Mouse (Mus musculus): ENCODE data around the gene Psme2b.
"Not testable (repeated sequence)": the region's sequence is repeated elsewhere in the genome, so short reads cannot be mapped to it uniquely, and the experiment has no call there.

The Psme2b gene

DNA sequence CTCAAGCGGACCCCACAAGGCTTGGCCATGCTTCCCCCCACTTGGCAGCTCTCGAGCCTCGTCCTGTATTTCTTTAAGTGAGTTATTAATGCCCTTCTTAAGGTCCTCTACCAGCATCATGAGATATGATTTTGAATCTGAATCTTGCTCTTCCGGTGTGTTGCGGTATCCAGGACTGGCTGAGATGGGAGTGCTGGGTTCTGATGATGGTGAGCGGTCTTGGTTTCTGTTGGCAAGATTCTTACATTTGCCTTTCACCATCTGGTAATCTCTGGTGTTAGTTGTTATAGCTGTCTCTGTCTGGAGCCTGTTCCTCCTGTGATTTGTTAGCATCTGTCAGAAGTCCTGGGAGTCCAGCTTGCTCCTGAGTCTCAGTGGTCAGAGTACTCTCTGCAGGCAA lies at the start of gene Psme2b:
TSS of gene Psme2b (minus strand) at position 101 of the 400 bp plus-strand sequence.
- not testable (repeated sequence) for DNase-seq (ENCODE audit: extremely low spot score, low spot score)

DNA sequence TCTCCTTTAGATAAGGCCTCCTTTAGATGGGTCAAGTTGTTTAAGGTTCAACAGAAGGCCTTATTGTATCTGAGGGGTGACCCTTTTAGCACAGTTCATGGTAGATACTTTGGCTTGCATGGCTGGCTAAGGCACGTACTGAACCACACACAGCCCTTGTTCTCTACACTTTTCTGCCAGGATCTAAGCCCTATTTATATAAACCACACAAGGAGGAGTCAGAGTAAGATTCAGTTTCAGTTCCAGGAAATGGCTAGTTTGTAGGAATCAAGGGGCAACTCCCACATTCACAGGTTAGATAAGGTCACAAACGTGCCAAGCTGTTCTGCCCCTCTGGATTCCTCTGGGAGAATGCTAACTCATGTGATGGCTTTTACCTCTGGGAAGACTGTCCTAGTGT lies 48.0 kb upstream of the Psme2b start, which contains the start of gene Tgtp1:
TSS of gene Tgtp1 (minus strand) at position 155 of the 400 bp plus-strand sequence.
- DNase-seq (ENCODE audit: extremely low spot score, low spot score): not testable (repeated sequence)

DNA sequence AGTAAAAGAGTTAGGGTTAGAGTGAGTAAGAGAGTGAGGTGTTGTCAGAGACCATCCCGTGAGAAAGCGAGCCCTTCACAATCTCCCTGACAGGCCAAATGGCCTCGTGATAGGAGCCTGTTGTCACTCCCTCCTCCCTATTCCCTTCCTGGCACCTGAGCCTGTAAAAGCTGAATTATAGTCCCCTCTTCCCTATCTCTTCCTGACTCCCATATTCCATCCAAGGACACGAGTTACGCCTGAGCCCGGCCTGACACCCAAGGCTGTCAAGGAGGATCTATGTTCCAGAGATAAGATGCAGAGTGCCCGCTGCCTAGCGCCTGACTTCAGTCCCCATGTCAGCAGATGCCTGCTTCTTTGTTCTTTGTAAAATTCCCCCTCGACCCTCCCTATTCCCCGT lies 47.3 kb upstream of the Psme2b start:
- not testable (repeated sequence) for DNase-seq (ENCODE audit: extremely low spot score, low spot score)

DNA sequence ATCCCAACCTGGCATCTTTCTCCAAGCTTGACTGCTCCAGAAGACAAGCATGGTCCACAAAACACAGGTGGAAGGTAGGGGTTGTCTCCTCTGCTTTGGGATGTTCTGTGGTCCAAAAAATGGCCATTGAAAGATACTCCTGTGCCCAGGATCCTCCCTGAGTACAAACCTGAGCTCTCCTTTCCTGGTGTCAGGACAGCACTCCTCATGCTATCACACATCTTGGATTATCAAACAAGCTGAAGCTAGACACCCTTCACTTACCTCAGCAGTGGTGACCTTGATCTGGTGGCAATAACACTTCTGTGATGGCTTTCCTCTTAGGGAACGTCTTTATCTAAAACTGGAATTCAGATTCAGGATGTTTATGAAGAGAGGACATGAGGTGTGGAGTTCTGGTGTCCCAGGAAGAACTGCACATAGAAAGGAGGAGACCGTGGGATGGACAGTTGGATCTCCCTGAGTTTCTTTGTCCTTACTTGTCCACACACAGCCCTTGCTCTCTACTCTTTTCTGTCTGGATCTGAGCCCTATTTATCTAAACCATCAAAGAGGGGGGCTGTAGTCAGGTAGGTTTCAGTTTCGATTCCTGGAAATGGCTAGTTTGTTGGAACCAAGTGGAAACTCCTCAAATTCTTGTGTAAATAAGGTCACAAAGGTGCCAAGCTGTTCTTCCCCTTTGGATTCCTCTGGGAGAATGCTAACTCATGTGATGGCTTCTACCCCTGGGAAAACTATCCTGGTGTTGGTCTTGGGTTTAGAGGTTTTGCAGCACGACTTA lies 45.9 kb upstream of the Psme2b start, which contains the start of gene Gm12185:
TSS of gene Gm12185 (minus strand) at position 487 of the 781 bp plus-strand sequence.
- not testable (repeated sequence) for DNase-seq (ENCODE audit: extremely low spot score, low spot score)

DNA sequence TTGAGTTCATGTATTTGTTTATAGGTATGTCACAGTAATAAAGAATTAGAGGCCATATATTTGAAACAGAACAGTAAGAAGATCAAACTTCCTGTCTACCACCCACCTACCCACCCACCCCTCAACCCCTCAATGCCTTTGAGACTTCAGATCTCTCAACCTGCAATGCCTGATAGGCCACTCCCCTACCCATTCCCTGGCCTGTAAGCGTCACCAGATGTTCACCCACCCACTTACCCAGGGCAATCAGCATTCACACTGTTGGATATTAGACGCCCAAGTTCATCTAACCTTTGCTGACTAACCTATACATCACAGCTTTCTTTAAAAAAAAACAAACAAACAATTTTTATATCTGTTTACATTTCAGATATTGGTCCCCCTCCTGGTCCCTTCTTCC lies 44.0 kb upstream of the Psme2b start:
- not testable (repeated sequence) for DNase-seq (ENCODE audit: extremely low spot score, low spot score)

DNA sequence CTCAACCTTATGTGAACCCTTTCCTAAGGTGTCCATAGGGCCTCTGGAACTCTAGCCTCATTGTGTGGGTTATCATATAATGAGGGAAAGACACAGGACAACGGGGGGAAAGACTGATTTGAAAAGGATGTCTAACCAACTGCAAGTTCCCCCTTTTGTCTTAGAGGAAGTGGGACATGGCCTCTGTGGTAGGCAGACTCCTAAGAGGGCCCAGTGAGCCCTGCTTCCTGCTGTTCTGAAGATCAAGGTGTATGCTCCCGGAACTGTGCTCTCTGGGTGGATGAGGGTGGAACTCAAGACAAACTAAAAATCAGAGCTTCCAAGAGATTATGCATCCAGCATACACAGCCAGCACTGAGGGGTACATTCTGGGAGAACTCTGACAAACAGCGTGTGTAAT lies 42.2 kb upstream of the Psme2b start:
- DNase-seq (ENCODE audit: extremely low spot score, low spot score): not testable (repeated sequence)

DNA sequence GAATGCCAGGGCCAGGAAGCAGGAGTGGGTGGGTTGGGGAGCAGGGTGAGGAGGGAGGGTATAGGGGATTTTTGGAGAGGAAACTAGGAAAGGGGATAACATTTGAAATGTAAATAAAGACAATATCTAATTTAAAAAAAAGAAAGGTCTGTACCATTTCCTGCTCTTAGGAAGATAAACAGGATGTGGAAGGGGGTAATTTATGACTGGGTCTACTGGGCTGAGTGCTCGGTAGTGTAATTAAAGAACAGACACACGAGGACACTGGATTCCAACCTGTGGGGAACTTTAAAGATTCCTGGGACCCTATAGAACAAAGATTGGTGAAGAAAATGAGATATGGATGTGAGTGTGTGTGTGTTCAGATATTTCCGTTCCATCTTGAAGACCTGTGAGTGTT lies 36.9 kb upstream of the Psme2b start:
- DNase-seq (ENCODE audit: extremely low spot score, low spot score): not testable (repeated sequence)

DNA sequence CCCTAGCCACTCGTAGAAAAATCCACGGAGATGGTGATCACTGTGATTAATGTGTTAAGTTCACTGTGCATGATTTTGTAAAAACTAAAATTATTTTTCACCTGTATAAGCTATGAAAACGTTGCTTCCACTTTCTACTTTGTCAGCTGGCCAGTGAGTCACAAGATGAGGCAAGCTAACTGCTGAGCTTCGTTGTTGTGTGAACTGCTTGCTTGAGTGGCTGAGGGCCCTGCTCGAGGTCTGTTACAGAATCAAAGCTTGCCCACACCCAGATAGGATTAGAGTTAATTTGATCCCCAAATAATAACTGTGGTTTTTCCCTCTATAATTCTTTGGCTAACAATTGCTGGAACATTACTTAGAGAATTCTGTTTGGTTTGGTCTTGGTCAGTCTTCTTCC lies 34.1 kb upstream of the Psme2b start:
- not testable (repeated sequence) for DNase-seq (ENCODE audit: extremely low spot score, low spot score)

DNA sequence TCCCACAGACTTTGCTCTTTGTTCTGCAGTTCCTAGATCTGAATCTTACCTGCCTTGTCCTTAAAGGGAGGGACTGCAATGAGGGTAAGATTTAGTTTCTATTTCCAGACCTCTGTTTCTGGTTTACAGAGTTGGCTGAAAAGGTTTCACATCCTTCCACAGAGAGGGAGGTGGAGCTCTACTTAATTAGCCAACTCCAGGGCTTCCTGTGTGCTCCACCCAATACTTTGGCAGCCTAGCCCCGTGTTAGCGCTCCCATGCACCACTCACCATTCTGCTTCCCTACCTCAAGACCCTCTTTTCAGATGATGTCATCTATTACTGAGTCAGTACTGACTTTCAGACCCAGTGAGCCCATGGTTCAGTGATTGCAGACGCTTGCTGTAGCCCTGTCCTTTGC lies 33.3 kb upstream of the Psme2b start, which contains the start of gene 9930111J21Rik1:
TSS of gene 9930111J21Rik1 (minus strand) at position 148 of the 400 bp plus-strand sequence.
- not testable (repeated sequence) for DNase-seq (ENCODE audit: extremely low spot score, low spot score)

DNA sequence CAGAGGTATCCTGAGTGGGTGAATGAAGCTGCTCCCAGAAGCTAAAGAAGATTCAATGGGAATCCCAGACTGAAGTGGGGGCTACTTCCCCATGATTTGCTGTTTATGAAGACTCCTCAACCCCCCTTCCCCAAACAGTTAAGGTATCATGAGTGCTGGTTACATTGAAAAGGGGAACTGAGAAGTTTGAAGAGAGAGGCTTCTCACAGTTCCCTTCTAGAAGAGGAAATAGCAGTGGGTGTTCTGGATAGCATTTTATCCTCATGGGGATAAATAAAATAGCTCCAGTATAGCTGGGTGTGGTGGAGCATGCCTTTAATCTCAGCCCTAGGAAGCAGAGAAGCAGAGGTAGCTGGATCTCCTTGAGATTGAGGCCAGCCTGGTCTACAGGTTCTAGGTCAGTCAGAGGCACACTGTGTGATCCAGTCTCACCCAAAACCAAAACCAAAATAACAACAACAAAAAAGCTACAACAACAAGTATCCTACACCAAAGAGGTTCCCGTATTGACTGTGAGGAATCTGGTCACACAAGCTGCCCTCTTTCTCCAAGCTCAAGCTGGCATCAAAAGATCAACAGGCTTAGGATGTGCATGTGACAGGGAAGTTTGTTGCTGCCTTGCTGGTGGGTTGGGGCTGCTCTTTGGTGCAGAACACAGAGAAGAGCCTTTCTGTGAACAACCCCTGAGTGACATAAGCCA lies 32.4 kb upstream of the Psme2b start, which contains the start of gene Olfr56:
TSS of gene Olfr56 (plus strand) at position 650 of the 700 bp plus-strand sequence.
- not testable (repeated sequence) for DNase-seq (ENCODE audit: extremely low spot score, low spot score)

DNA sequence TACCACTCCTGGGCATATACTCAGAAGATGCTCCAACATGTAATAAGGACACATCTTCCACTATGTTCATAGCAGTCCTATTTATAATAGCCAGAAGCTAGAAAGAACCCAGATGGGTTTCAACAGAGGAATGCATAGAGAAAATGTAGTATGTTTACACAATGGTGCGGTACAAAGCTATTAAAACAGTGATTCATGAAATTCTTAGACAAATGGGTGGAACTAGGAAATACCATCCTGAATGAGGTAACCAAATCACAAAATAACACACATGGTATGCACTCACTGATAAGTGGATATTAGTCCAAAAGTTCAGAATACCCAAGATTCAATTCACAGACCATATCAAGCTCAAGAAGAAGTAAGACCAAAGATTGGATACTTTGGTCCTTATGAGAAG lies 28.7 kb upstream of the Psme2b start:
- not testable (repeated sequence) for DNase-seq (ENCODE audit: extremely low spot score, low spot score)

DNA sequence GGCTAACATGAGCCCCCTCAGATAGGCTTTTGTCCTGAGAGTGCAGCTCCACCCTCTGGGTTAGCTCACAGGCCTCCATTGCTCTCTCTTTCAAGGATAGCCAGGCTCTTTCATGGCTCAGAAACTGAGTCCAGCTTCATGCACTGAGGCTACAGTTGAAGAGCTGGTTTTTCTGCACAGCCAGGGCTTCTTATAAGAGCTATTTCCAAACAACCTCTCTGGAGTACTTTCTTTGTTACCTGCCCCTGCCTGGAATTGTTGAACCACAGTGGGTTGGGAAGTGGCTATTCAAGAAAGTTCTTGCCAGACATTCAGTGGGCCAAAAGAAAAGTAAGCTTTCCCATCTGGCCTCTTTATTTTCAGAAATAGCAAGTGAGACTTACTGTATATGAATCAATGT lies 6.7 kb downstream of the Psme2b start:
- DNase-seq (ENCODE audit: extremely low spot score, low spot score): not testable (repeated sequence)

DNA sequence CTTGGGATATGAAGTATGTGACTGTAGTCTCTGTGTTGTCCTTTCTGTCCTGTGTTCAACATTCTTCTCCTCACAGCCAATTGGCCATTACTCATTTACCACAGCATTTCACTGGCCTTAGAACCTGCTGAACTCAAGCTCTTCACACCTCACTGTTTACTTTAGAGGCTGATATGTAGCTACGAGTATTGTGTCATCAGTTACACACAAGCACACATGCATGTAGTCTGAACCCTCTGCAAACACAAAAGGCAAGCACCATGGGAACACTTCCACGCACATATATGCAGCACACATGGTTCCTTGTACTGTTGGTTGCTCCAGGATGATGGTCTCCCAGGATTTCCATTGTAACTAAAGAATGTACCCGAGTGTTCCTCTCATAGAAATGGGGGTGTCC lies 10.7 kb downstream of the Psme2b start:
- DNase-seq (ENCODE audit: extremely low spot score, low spot score): not testable (repeated sequence)

DNA sequence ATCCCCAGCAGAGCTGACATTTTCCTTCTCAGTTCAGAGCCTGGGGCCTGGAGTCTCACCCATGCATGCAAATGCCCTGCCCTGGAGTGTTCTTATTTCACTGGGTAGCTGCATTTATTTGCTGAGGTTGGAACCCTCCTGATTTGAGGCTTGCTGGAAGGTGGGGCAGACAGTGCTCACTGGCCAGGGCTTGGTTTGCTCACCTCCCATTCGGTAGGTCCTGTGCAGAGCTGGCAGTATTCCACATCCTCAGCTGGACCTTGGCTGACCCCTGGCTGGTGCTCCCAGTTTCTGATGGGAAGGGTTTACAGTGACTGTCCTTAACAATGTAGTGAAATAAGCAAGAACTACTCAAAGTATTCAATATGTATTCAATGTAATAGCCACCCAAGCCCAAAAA lies 12.1 kb downstream of the Psme2b start:
- DNase-seq (ENCODE audit: extremely low spot score, low spot score): not testable (repeated sequence)

DNA sequence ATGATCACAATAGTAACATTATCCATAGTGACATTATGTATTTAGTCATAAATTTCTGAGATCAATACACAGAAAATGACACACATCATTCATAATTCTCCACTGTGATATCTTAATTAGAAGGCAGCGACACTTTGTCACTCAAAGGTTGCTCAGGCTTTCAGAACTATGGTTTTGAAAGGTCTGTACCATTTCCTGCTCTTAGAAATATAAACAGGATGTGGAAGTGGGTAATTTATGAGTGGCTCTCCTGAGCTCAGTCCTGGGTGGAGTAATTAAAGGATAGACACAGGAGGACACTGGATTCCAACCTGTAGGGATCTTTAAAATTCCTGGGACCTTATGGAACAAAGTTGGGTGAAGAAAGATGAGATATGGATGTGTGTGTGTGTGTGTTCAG lies 12.6 kb downstream of the Psme2b start:
- DNase-seq (ENCODE audit: extremely low spot score, low spot score): not testable (repeated sequence)

DNA sequence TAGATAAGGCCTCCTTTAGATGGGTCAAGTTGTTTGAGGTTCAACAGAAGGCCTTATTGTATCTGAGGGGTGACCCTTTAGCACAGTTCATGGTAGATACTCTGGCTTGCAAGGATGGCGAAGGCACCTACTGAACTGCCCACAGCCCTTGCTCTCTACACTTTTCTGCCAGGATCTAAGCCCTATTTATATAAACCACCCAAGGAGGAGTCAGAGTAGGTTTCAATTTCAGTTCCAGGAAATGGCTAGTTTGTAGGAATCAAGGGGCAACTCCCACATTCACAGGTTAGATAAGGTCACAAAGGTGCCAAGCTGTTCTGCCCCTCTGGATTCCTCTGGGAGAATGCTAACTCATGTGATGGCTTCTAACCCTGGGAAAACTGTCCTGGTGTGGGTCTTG lies 17.9 kb downstream of the Psme2b start:
- not testable (repeated sequence) for DNase-seq (ENCODE audit: extremely low spot score, low spot score)

DNA sequence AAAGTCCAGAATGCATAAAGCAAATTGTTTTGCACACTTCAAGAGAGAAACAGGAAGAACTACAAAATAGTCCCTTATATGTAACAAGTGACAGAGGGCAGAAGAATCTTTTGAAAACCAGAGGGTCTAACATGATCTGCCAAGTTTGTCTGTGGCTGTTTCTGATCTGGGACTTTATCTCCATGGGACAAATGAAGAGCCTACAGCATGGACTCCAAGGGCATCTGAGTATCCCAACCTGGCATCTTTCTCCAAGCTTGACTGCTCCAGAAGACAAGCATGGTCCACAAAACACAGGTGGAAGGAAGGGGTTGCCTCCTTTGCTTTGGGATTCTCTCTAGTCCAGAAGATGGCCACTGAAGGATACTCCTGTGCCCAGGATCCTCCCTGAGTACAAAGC lies 19.6 kb downstream of the Psme2b start:
- DNase-seq (ENCODE audit: extremely low spot score, low spot score): not testable (repeated sequence)

DNA sequence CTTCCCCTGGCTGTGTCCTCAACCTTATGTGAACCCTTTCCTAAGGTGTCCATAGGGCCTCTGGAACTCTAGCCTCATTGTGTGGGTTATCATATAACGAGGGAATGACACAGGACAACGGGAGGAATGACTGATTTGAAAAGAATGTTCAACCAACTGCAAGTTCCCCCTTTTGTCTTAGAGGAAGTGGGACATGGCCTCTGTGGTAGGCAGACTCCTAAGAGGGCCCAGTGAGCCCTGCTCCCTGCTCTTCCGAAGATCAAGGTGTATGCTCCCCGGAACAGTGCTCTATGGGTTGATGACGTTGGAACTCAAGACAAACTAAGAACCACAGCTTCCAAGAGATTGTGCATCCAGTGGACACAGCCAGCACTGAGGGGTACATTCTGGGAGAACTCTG lies 22.2 kb downstream of the Psme2b start:
- DNase-seq (ENCODE audit: extremely low spot score, low spot score): not testable (repeated sequence)

DNA sequence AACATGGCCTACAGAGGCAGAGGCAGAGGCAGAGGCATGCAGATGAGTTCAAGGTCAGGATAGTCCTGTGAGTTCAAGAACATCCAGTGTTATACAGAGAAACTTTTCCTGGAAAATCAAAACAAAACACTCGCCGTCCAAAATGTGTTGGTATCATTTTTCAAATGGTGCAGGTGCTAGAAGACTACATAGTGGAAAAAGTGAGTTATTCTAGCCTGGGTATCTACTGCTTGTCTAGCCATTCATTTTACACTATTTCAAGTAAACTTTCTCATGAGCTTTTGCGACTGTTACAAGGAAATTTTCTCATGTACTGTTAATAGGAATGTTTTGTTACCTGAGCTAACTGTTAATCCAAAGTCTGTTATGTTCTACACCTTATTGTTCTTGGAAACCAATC lies 27.6 kb downstream of the Psme2b start:
- DNase-seq (ENCODE audit: extremely low spot score, low spot score): no peak

DNA sequence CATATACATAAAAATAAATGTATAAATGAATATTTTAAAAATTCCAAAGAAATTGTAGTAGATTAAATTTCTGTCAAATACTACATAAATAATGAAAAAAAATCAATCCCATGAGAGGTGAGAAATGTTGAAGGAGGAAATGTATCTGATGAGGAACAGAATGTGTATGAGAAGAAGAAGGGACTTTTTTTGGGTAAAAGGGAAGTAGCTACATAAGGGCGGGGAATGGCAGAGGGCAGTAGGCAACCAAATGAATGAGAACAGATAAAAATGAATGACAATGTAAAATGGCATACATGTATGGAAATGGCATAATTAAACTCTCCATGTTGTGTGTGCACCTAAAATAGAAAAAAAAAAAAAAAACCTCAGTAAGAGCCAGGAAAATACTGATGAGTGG lies 32.4 kb downstream of the Psme2b start:
- no peak for DNase-seq (ENCODE audit: extremely low spot score, low spot score)

DNA sequence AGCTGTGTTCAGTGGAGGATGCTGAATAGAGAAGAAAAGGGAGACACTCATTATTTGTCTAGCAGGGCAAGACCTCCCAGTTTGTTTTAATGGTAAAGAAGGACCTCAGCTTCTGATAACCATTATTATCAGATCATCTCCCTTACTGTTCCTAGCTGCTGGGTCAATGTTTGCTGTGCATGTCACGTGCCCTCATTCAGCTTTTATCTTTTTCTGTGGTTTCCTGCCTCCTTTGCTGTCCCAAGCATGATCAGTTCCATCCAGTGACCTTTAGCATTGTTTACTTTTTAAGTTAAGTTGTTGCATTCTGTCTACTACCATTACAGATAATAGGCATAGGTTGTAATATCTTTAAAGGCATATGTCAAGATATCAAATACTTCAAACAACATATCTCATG lies 37.5 kb downstream of the Psme2b start:
- DNase-seq (ENCODE audit: extremely low spot score, low spot score): no peak

DNA sequence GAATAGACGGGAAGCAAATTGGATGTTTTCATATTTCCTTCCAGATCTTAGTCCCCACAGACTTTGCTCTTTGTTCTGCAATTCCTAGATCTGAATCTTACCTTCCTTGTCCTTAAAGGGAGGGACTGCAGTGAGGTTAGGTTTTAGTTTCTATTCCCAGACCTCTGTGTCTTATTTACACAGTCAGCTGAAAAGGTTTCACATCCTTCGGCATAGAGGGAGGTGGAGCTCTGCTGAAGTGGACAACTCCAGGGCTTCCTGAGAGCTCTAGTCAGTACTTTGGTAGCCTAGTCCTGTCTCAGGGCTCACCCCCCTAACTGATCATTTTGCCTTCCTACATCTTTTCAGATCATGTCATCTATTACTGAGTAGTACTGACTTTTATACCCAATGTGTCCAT lies 44.0 kb downstream of the Psme2b start, which contains the start of gene Gm5431:
TSS of gene Gm5431 (minus strand) at position 194 of the 400 bp plus-strand sequence.
- no peak for DNase-seq (ENCODE audit: extremely low spot score, low spot score)
